23 mouse cellular contexts compared by ENCODE assay signal in genomic region chr13:49677793-49678192, GRCm38 (mm10). TPM values are rescaled to one million over a fixed set of nuclear protein-coding genes. Genes with fewer than 3 reads are reported as not detected.
A peak's percentile ranks its signal among the peaks of the same experiment; 100 is the strongest.
DNase-seq lines count a peak whose midpoint lies in the region; ATAC-seq and TF ChIP-seq lines count a peak whose summit lies in the region.
"Had no signal": no experiment of that assay in that cellular context is flagged by ENCODE, and none has a peak within 500 bp of the region (broad histone marks: within the 10 kb centered on the region; RNA-seq: fewer than 3 reads in every experiment).

No protein-coding gene starts in this region.

- WGBS in heart, embryonic 12.5 days: 77% methylated on average over 2 of the region's 2 CpGs
- WGBS in forebrain, embryonic 15.5 days: 89% methylated on average over 2 of the region's 2 CpGs

- no peaks in the 10 kb centered on the region for H3K27me3 ChIP-seq in heart, embryonic 12.5 days (replicated peaks)
- no peaks in the 10 kb centered on the region for H3K27me3 ChIP-seq in MEL (ENCODE audit: control insufficient read depth in 1 of 2, insufficient read depth in 2 of 2, low read length in 2 of 2)
- H3K27me3 ChIP-seq in forebrain, embryonic 15.5 days: no peaks in the 10 kb centered on the region
- H3K27me3 ChIP-seq: CH12.LX, Patski had no signal

- peaks cover 41% of the 10 kb centered on the region for H3K36me3 ChIP-seq in heart, embryonic 12.5 days
- H3K36me3 ChIP-seq in MEL (ENCODE audit: control insufficient read depth in 1 of 2, insufficient read depth in 2 of 2, low read length in 2 of 2): peaks cover 14 to 21% of the 10 kb centered on the region in 2 experiments
- H3K36me3 ChIP-seq in forebrain, embryonic 15.5 days: peaks cover 49% of the 10 kb centered on the region

- peak; percentile 35 for DNase-seq in heart, adult 11 months
- DNase-seq in 416B (ENCODE audit: low read depth) (peak; percentile 19), MEL (ENCODE audit: low read depth, low spot score) (peak; percentile 28)
- no peak for DNase-seq in yolk sac, embryonic 10.5 days (ENCODE audit: low spot score)
- DNase-seq: adrenal gland, adult 2 months; adrenal gland, adult 8-10 months; adrenal gland, postnatal 10 days; adrenal gland, postnatal 14 days; adrenal gland, postnatal 25 days; adrenal gland, postnatal 36 days; B cell, adult 2 months; cerebellum, adult 11 months; cerebellum, adult 11-12 months; cerebellum, adult 18-20 months; cerebellum, adult 2 months; cerebellum, adult 8-10 months had no signal

- no peak for ATAC-seq in heart, embryonic 12.5 days (ENCODE audit: insufficient number of reproducible peaks, low FRiP score)
- ATAC-seq in forebrain, embryonic 15.5 days (replicated peaks): no peak
- ATAC-seq: activated CD4-positive, CD25-positive, alpha-beta regulatory T cell, adult 4 months; CD4-positive, CD25-positive, alpha-beta regulatory T cell, adult 4 months; Patski had no signal

- no peak overlapping the region for H3K27ac ChIP-seq in heart, embryonic 12.5 days (ENCODE audit: poor library complexity, severe bottlenecking)
- no peak overlapping the region for H3K27ac ChIP-seq in MEL (ENCODE audit: control insufficient read depth, low read depth, low read length)
- H3K27ac ChIP-seq in forebrain, embryonic 15.5 days (replicated peaks): no peak overlapping the region

- no peaks in the 10 kb centered on the region for H3K9me3 ChIP-seq in heart, embryonic 12.5 days (replicated peaks)
- no peaks in the 10 kb centered on the region for H3K9me3 ChIP-seq in MEL (replicated peaks; ENCODE audit: insufficient read depth, low read length)
- no peaks in the 10 kb centered on the region for H3K9me3 ChIP-seq in forebrain, embryonic 15.5 days
- H3K9me3 ChIP-seq: G1E had no signal

- no peak for TF ChIP-seq CTCF in MEL (IDR thresholded peaks at IDR 0.05 in 2 of 3, conservative IDR thresholded peaks at IDR 0.05 in 1 of 3; ENCODE audit: control insufficient read depth in 1 of 3, insufficient read depth in 1 of 3, low read depth in 2 of 3, low read length in 3 of 3, poor library complexity in 1 of 3, severe bottlenecking in 1 of 3)

- no peak overlapping the region for H3K4me2 ChIP-seq in heart, embryonic 12.5 days
- no peak overlapping the region for H3K4me2 ChIP-seq in forebrain, embryonic 15.5 days (replicated peaks)

- TF ChIP-seq RAD21 in MEL (IDR thresholded peaks at IDR 0.05; ENCODE audit: low read depth, low read length): no peak

- H3K4me1 ChIP-seq in heart, embryonic 12.5 days (replicated peaks): no peaks in the 10 kb centered on the region
- no peaks in the 10 kb centered on the region for H3K4me1 ChIP-seq in MEL (ENCODE audit: control insufficient read depth in 1 of 2, insufficient read depth in 2 of 2, low read length in 2 of 2)
- H3K4me1 ChIP-seq in forebrain, embryonic 15.5 days: peaks cover 10% of the 10 kb centered on the region

- peak in 1 of 2 experiments; percentile 17; a peak in 1 of 4 replicates for TF ChIP-seq EP300 in MEL (IDR thresholded peaks at IDR 0.05; ENCODE audit: low read depth in 1 of 2, low read length in 2 of 2)

- no peak overlapping the region for H3K9ac ChIP-seq in heart, embryonic 12.5 days
- no peak overlapping the region for H3K9ac ChIP-seq in MEL (ENCODE audit: control insufficient read depth, low read depth, low read length, poor library complexity, severe bottlenecking)
- H3K9ac ChIP-seq in forebrain, embryonic 15.5 days (replicated peaks): no peak overlapping the region

- no peak for TF ChIP-seq POLR2A in MEL (IDR thresholded peaks at IDR 0.05; ENCODE audit: control insufficient read depth in 1 of 2, insufficient read depth in 1 of 2, low read depth in 1 of 2, low read length in 2 of 2, poor library complexity in 1 of 2)

- peaks cover 12% of the 10 kb centered on the region for H3K79me2 ChIP-seq in MEL (ENCODE audit: control insufficient read depth, insufficient read depth, low read length, poor library complexity)

- no peak overlapping the region for H3K4me3 ChIP-seq in heart, embryonic 12.5 days
- H3K4me3 ChIP-seq in MEL (ENCODE audit: control insufficient read depth in 1 of 2, insufficient read depth in 1 of 2, low read depth in 2 of 2, low read length in 2 of 2): no peak overlapping the region
- H3K4me3 ChIP-seq in forebrain, embryonic 15.5 days: no peak overlapping the region

TF ChIP-seq in MEL, 35 proteins besides CTCF, POLR2A, EP300 and RAD21:
- TF ChIP-seq TCF12 (IDR thresholded peaks at IDR 0.05; ENCODE audit: low read depth, low read length) (no peak), UBTF (IDR thresholded peaks at IDR 0.05; ENCODE audit: borderline replicate concordance, insufficient read depth, low read depth, low read length) (no peak), MAX (IDR thresholded peaks at IDR 0.05; ENCODE audit: low read length) (no peak), GATA1 (IDR thresholded peaks at IDR 0.05; ENCODE audit: low read depth, low read length) (0 out of 2 replicates have a peak, but pooled peaks have one; percentile 22), NRF1 (IDR thresholded peaks at IDR 0.05; ENCODE audit: insufficient read depth, low read depth, low read length, poor library complexity, severe bottlenecking) (no peak), MXI1 (IDR thresholded peaks at IDR 0.05; ENCODE audit: low read depth, low read length) (no peak), MEF2A (IDR thresholded peaks at IDR 0.05; ENCODE audit: extremely low read depth, insufficient replicate concordance, low read depth, low read length, poor library complexity, severe bottlenecking) (no peak), ZMIZ1 (IDR thresholded peaks at IDR 0.05; ENCODE audit: low read depth, low read length) (no peak), USF2 (IDR thresholded peaks at IDR 0.05; ENCODE audit: borderline replicate concordance in 1 of 2, insufficient read depth in 1 of 2, low read depth in 1 of 2, low read length in 2 of 2) (no peak), ELF1 (IDR thresholded peaks at IDR 0.05; ENCODE audit: low read depth, low read length) (no peak), MYB (IDR thresholded peaks at IDR 0.05; ENCODE audit: low read depth, low read length) (no peak), ZNF384 (IDR thresholded peaks at IDR 0.05; ENCODE audit: low read depth, low read length) (peak; percentile 9; the same call in 1 of the 2 replicates), USF1 (IDR thresholded peaks at IDR 0.05; ENCODE audit: low read depth, low read length) (no peak), RCOR1 (IDR thresholded peaks at IDR 0.05; ENCODE audit: low read depth, low read length) (peak; percentile 90), GABPA (IDR thresholded peaks at IDR 0.05; ENCODE audit: low read depth, low read length) (no peak), KAT2A (conservative IDR thresholded peaks at IDR 0.05; ENCODE audit: low read depth, low read length) (no peak), TAL1 (IDR thresholded peaks at IDR 0.05; ENCODE audit: low read length) (no peak), HCFC1 (IDR thresholded peaks at IDR 0.05; ENCODE audit: low read depth, low read length) (no peak), SIN3A (IDR thresholded peaks at IDR 0.05; ENCODE audit: low read length) (no peak), MAZ (IDR thresholded peaks at IDR 0.05; ENCODE audit: low read depth, low read length) (no peak)

RNA-seq across cellular contexts. Expression of gene Iars, which starts 4.1 kb away (rescaled TPM):
- polyA plus RNA-seq in heart, embryonic 12.5 days (2016; fragmentation: Nextera tagmentation; extraction: Ambion mirVana): 67.8 and 68.2 TPM in 2 replicates
- 86.4 and 115 TPM in 2 replicates for total RNA-seq in MEL (2012; rRNA removed)
- 1,000 to 10,000 TPM in 1 of 2 experiments, 100 to 1,000 TPM in 1; 178 to 4,419 TPM for polyA plus RNA-seq in MEL (2012; ENCODE audit: insufficient read depth in 1 of 2, insufficient read length in 2 of 2, low read depth in 1 of 2, low replicate concordance in 2 of 2, missing spikeins in 1 of 2)
- 58.0 and 61.8 TPM in 2 replicates for polyA plus RNA-seq in forebrain, embryonic 15.5 days (2015; fragmentation: Nextera tagmentation; extraction: Ambion mirVana)

RNA-seq across cellular contexts. Expression of gene Nol8, which starts 24.9 kb away (rescaled TPM):
- 14.4 and 16.3 TPM in 2 replicates for polyA plus RNA-seq in heart, embryonic 12.5 days (2016; fragmentation: Nextera tagmentation; extraction: Ambion mirVana)
- total RNA-seq in MEL (2012; rRNA removed): 23.6 and 26.2 TPM in 2 replicates
- polyA plus RNA-seq in MEL (2012; ENCODE audit: insufficient read depth in 1 of 2, insufficient read length in 2 of 2, low read depth in 1 of 2, low replicate concordance in 2 of 2, missing spikeins in 1 of 2): 100 to 1,000 TPM in 1 of 2 experiments, 10 to 100 TPM in 1; 20.1 to 484 TPM
- 27.1 and 27.8 TPM in 2 replicates for polyA plus RNA-seq in forebrain, embryonic 15.5 days (2015; fragmentation: Nextera tagmentation; extraction: Ambion mirVana)

RNA-seq across cellular contexts. Expression of gene Cenpp, which starts 25.2 kb away (rescaled TPM):
- polyA plus RNA-seq in heart, embryonic 12.5 days (2016; fragmentation: Nextera tagmentation; extraction: Ambion mirVana): 26.4 and 27.9 TPM in 2 replicates
- total RNA-seq in MEL (2012; rRNA removed): 16.2 and 17.9 TPM in 2 replicates
- polyA plus RNA-seq in MEL (2012; ENCODE audit: insufficient read depth in 1 of 2, insufficient read length in 2 of 2, low read depth in 1 of 2, low replicate concordance in 2 of 2, missing spikeins in 1 of 2): 10 to 100 TPM in 1 of 2 experiments, not detected in 1; 13.2 TPM
- 13.1 and 14.5 TPM in 2 replicates for polyA plus RNA-seq in forebrain, embryonic 15.5 days (2015; fragmentation: Nextera tagmentation; extraction: Ambion mirVana)
